8 mouse cellular contexts compared by ENCODE assay signal in genomic region chr13:77708514-77709013, GRCm38 (mm10). TPM values are rescaled to one million over a fixed set of nuclear protein-coding genes. Genes with fewer than 3 reads are reported as not detected.
DNase-seq lines count a peak whose midpoint lies in the region; ATAC-seq lines count a peak whose summit lies in the region.

No protein-coding gene starts in this region.

- peak overlapping the region; percentile 71 for H3K4me3 ChIP-seq in hindbrain, embryonic 12.5 days

- DNase-seq in NIH3T3 (ENCODE audit: low read depth), result peak; percentile 94
- DNase-seq in cerebellum, postnatal 10 days, result peak; percentile 96
- peak; percentile 81 to 91 for DNase-seq in frontal cortex, postnatal 10 days (ENCODE audit: low spot score in 2 of 2)
- DNase-seq in layer of hippocampus, postnatal 14 days (ENCODE audit: low spot score in 2 of 2), result peak; percentile 85 to 92
- peak; percentile 93 for DNase-seq in lung, postnatal 14 days
- peak; percentile 87 for DNase-seq in retina, adult 2 months (ENCODE audit: low read depth, low spot score)
- DNase-seq in thymus, postnatal 36 days, result peak; percentile 91

- H3K9me3 ChIP-seq in hindbrain, embryonic 12.5 days (replicated peaks), result no peaks in the 10 kb centered on the region

- under 1% methylated on average over 35 of the region's 35 CpGs for WGBS in hindbrain, embryonic 12.5 days

- H3K27ac ChIP-seq in hindbrain, embryonic 12.5 days, result no peak overlapping the region; the same call in 1 of the 2 replicates

- H3K27me3 ChIP-seq in hindbrain, embryonic 12.5 days, result no peaks in the 10 kb centered on the region

- H3K4me2 ChIP-seq in hindbrain, embryonic 12.5 days (replicated peaks), result peak overlapping the region; percentile 74

- H3K36me3 ChIP-seq in hindbrain, embryonic 12.5 days, result no peaks in the 10 kb centered on the region

- peak overlapping the region; percentile 76 for H3K9ac ChIP-seq in hindbrain, embryonic 12.5 days

- peaks cover 13% of the 10 kb centered on the region for H3K4me1 ChIP-seq in hindbrain, embryonic 12.5 days

- ATAC-seq in hindbrain, embryonic 12.5 days (ENCODE audit: low FRiP score), result peak; percentile 98

RNA-seq across cellular contexts. Expression of gene Fam172a, which starts 6.7 kb away (rescaled TPM):
- 42.4 and 44.8 TPM in 2 replicates for polyA plus RNA-seq in hindbrain, embryonic 12.5 days (2016; fragmentation: Nextera tagmentation; extraction: Ambion mirVana)
- 10 to 100 TPM; 39.0 to 40.7 TPM for total RNA-seq in layer of hippocampus, postnatal 14 days (2021)
